Mouse (Mus musculus) cerebellum, postnatal 10 days (tissue): ENCODE data around the gene Plxnc1.

ENCODE experiments used
- DNase-seq, 2 experiments: peaks; one replicate each; pipeline ENCODE4 v3.0.0; 2021; ENCODE audit warnings: mixed read lengths in 2 of 2

Gene Plxnc1

DNA sequence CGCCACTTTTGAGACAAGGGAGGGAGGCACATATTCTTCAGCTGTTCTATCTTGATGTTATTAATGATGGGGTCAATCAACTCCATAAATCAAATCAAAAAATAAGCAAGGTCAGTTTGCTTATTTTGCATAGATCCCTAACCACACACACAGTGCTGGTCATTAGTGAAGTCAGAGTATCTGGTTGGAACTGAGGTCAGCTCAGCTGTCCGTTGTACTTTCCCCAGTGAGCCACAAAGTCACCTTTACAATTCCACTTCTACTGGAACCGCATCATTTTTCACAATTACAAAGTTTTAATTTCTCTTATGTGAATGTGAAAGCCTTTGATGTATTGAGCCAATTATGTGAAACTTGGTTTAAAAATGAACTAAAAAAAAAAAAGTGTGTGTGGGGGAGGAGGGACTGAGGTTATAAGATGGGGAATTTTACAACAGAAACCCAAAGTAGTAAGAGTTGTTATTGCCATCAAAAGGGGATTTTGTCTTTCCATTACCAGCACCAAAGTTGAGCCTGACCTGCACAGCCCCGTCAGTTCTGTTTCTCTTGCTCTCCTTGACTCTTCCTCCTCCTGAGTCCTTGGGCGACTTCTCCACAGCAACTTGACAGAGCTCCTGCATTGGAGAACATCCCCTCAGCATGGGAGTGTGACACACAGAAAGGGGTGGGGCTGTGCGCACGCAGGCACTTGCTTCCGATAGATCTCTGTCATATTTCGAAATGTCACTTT is 80.3 kb downstream of the Plxnc1 start:
- no peak for DNase-seq

DNA sequence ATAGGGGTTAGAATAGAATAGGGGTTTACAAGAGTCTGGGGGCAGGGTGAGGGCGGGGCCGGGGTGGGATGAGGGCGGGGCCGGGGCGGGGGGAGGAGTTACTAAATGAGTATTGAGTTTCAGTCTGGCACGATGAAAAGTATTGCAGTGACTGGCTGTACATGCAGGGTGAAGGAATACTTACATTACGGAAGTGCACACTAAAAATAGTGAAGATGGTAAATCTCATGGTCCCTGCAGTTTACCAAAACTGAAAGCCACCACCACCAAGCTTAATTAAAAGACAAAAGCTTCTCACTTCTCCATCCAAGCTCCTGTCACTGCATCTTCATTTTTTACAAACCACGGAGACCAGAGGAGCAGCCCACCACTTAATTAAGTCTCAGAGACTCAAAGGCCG is 81.4 kb downstream of the Plxnc1 start:
- DNase-seq, result no peak

DNA sequence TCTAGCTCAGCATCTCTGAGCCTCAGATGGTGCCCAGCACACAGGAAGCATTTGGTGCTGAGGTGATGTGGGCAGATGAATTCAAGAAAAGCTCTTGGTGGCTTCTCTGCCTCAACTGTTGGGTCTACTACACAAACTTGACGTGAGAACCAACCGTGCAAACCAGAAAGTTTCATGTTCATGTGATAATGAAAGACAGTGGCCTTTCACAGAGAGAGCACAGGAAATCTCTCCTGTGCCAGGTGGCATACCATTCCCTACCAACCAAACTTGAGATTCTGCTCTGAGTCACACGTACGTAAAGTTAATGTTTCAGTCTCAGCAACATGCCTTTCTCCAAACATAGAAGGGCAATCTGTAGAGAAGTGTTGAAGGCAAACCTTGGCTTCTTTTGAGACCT is 83.8 kb downstream of the Plxnc1 start:
- no peak for DNase-seq

DNA sequence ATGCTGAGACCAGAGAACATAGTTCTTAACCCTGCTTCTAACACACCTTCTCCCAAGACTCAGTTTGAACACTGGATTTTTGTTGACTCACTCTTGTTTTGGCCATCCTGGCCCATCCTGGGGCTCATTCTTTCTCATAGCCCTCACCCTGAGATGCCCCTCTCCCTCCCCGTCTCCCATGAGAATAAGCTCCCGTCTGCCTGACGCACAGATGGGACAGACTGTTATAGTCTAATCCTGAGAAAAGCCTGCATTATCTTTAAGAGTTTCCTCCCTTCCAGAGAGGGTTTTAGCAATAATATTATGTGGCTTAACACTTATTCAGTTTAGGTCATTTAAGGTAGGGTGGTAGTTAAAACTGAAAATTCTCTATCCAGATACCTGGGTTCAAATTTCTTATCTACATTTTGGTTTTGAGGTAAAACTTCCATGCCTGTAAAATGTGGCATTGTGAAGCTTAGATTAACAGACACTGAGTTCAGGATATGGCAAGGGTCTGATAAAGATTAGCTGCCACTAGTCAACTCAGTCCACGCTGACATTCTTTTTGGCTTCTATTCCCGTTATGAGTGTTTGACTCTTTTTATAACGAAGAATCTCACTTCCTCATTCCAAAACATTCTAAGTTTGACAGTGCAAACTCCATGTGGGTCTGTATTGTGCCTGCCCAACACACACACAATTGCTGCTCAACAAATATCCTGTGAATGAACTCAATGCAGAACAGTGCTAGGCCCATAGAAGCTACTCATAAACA is 86.2 kb downstream of the Plxnc1 start:
- DNase-seq, result no peak

DNA sequence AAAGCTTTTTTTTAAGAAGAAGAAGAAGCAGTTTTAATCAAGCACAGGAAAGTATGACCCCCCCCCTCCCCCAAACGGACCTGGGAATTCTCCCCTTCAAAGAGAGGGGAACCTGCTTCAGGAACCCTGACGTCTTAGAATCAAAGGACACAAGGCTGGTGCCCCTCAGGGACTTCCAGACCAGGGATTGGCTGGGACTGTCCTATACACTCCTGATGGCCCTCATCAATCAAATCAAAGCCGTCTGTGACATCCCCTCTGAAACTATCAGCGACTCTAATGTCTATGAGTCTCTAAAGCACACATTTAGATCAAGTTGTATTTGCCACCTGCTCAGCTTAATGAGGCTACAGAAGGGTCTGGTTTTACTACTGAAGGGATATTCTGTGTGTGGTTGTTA is 94.1 kb downstream of the Plxnc1 start:
- DNase-seq, result no peak

DNA sequence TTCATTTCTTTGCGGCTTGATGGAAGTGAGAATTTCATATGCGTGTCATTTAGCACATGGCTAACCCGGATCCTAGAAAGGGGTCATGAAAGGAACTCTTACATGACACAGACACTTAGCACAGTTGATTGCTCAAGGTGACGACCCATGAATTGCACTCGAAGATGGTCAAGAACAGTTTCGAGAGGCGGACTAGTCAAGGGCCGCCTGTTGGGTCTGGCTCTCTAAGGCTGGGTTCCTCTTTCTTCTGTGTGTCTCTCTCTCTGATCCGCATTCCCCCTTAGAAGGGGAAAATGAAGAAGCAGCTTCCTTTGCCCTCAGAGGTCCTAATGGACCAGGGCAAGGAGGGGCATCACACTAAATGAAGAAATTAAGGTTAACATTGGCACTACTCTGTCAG is 94.7 kb downstream of the Plxnc1 start:
- no peak for DNase-seq

DNA sequence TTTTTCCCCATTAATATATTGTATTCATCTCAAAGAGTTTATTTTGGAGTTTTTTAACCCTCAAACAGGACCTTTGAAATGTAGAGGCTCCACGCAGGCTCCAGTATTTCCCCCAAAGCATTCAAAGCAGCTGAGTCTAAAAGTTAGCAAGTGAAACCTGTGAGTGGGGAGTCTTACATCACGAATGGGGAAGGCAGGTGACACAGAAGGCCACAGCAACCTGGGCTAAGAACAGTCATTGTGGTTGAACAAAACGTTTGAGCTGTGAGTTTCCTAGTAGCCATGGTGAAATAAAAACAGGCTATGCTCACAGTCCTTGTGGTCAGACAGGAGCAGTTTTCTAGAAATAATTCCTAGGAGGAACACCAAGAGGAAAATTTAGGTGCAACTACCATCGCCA is 95.3 kb downstream of the Plxnc1 start:
- DNase-seq, result no peak

DNA sequence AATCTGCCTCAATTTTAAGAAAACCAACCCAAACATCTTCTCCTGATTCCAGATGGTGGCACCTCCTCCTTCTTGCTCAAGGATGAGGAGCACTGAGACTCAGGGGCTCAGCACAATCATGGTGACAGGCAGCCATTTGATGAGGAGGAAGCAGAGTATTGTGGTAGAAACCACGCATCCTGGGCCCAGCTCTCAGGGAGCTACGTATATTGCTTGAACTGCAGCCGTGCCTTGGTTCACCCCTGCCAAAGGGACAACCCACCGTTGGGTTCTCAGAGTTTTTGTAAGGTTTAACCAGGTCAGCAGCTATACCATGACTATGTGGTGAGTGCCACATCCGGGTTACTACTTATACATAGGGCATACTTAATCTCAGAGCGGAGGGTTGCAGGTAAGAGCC is 96.3 kb downstream of the Plxnc1 start:
- DNase-seq, result no peak

DNA sequence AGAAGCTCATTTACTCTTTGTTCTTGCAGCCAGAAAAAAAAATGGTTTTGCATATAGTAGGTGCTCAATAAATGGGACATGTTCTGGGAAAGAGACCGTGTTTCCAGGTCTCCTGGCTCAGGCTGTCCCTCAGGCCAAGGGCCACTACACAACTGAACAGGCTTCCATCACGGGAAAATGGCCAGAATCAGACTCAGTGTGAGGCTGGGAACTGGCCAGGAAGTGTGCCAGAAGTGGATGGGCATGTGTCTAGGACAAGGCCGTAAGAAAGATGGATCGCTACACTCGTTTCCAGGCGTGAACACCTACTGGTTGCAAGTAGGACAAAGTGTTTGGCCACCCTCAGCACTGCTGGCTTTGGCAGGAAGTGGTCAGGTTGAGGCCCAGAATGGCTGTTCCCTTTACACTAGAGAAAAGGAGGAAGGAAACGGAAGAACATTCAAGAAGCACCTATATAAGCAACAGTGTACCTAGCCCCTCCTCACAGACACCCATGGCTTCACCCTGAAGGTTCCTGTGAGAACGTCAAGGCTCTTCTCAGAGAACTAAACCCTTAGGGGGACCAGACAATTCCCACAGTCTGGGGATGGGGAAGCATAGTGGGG is 98.0 kb downstream of the Plxnc1 start:
- DNase-seq, result peak; percentile 55 to 63

DNA sequence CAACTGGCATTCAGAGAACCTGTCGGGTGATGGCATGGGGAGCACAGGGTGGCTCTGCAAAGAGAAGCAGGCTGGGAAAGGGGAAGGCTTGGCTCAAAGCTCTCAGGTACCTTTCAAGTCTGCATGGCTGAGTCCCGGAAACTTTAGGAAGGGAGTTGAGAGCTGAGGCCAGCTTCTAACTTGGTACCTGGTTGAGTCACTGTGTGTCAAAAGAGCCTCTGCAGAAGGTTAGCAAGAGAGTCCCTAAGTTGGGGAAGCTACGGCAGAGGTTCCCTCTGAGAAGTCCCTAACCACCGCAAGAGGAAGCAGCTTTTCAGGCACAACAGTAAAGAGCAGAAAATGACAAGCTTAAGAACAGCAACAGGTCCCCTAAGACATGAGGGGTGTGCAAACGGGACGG is 99.9 kb downstream of the Plxnc1 start:
- no peak for DNase-seq

DNA sequence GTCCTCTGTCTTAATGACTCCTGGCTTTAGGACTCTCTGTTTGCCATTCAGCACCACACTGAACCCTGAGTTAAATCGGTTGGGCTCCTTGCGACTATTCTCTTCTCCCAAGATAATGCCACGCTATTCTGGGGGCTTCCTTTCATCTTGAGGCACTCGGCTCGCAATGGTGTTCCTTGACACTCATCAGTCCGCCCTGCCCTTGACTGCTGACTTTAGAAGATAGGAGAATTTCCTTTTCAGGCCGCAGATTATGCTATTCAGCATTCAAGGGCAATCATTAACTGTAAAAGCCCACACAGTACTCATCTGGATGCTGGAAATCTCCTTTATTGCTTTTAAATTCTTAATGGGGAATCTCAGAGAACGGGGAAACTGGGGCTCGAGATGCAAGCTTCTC is 108.8 kb downstream of the Plxnc1 start:
- no peak for DNase-seq

DNA sequence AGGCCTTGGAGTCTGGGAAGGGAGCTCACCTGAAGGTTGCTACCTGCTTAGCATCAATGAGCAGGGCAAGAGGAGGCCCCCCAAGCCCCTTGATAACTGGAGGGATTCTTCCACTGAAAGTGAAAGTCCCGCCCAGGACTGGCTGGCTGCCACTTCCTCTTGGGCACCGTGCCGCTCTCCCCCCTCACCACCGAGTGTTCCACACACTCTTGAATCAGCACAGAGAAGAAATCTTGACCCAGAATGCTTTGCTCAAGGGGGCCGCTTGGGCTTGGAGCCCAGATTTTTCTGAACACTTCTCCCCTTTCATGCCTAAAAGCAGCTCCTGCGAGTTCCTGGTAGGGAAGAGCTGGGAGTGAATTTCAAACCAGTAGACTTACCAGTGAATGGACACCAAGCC is 115.2 kb downstream of the Plxnc1 start:
- peak; percentile 96 for DNase-seq

DNA sequence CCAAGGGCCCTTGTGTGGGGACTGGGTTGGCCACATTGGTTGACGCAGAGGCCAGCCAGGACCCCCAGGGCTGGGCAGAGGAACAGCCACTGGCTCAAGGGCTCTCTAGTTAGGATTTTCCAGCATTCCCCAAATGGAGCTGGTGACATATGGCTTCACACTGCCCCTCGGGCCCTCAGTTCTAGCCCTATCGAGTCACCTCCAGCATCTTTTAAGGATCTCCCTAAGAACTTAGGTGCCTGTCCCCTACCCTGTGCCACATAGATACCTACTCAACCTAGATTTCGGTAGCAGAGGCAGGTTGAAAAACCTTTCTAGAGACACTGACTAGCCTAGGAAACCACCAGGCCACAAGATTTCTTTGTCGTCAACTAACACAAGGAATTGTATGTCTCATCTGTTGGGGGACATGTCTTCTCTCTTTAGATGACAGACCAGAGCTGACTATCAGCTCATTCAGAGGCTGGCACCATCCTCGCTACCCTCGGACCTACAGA is 115.9 kb downstream of the Plxnc1 start:
- DNase-seq, result no peak

DNA sequence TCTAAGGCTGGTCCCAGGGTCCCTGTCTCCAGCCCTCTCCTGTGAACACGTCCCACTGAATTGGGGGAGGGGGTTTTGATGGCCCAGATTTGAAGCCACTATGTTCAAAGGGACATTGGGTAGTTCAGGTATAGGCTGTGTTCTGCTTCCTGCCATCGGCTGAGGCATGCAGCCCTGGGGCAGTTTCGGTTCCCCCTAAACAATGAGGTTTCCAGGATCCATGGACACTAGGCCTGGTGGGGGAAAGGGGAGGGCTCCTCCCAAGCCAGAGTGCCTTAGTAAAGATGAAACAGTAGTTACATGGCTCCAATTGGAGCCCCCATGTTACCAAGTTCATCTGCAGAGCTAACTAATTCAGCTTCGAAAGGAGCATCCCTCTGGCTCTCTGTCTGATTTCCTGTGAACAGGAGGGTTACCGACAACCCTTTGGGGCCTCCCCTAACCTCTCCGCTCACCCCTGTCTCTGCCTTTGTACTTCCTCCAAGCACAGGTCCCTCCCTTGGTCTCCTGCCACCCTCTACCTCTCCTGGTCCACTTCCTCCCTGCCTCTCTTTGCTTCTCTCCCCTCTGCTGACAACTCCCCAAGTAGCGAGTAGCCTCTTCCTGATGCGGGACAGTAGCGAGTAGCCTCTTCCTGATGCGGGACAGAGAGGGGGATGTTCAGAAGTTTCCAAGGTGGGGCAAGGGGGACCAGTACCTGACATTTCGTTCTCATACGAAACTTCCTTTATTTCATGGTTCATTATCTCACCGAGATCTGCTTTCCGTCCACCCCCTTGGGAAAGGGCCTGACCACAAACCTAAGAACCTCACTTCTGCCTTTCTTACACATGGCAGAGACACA is 116.5 kb downstream of the Plxnc1 start:
- DNase-seq, result no peak

DNA sequence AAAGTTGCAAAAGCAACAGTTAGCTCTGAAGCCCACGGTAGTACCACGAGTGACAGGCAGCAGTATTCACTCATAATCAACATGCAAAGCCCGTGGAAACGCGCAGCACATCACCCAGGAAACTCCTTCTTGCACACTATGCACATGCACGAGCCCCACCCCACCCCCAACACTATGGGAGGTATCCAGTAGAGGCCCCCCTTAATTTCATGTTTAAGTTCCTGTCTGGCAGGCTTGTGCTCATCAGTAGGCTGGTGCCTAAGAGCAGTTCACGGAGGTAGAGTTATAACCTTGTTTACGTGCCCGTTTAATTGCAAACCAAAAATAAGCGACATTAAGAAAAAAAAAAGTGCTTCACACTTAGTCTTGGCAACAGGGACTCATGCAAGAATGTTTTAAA is 117.3 kb downstream of the Plxnc1 start:
- DNase-seq, result no peak

DNA sequence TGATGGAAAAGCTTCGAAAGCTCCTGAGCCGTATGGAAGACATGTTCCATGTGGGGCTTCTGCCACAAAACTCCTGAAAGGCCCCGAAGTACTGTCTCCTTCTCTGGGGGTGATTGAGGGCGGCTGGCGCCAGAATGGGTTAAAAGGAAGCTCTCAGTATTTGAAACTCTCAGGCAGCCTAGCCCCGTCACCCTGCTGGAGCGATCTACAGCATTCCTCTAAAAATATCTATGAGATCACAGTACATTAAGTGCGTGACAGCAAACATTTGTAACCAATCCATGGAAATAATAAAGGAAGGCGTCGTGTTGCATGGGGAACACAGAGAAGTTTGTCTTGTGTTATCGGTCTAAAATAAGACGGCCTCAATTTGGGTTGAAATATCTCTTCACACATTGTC is 118.2 kb downstream of the Plxnc1 start:
- no peak for DNase-seq

DNA sequence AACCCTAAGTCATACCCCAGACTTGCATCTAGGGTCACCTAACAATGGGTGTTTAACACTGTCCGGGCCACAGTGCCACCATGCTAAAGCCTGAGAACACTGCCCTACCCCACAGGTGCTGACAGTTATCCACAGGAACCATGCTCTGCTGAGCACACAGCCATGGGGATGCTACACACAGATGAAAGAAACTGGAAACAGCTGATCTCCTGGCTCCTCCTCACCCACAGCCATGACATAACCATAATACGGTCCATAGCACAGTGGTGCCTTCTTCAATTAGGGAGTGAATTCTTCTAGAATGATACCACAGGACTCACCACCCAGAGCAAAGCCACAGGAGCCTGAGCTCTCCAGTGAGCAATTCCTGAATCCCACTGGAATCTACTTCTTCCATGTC is 118.7 kb downstream of the Plxnc1 start:
- DNase-seq, result no peak

DNA sequence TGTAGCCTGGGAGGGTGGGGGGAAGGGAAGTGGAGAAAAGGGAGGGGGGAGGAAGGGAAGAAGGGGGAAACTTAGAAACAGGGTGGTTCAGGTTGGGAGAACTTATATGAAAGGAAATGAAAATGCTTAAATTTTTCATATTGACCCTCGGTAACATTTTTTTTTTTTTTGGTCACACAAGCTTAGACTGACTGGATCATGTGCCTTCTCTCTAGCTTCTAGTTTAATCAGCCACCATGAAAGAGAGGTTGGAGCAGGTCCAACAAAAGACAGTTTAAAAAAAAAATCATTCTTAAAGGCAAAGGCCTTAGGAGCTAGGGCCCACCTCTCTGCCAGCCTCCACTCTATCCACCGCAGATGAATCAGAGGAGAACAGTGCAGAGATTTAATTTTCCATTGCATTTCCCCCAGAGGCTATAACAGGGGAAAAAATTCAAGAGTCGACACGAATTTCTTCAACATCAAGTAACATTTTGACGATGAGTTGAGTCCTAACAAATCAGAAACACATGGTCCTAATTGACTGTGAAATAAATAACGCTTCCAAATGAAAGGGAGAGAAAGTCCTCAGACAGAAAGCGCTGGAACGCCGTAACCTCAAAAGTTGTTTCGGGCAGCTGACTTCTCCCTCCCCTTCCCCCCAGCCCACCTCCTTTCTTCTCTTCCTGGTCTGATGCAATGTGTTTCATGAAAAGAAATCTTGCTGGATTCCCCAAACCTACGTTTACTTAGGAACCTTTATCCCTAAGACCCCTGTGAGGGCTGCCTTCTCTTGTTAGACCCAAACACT is 120.5 kb downstream of the Plxnc1 start:
- no peak for DNase-seq

DNA sequence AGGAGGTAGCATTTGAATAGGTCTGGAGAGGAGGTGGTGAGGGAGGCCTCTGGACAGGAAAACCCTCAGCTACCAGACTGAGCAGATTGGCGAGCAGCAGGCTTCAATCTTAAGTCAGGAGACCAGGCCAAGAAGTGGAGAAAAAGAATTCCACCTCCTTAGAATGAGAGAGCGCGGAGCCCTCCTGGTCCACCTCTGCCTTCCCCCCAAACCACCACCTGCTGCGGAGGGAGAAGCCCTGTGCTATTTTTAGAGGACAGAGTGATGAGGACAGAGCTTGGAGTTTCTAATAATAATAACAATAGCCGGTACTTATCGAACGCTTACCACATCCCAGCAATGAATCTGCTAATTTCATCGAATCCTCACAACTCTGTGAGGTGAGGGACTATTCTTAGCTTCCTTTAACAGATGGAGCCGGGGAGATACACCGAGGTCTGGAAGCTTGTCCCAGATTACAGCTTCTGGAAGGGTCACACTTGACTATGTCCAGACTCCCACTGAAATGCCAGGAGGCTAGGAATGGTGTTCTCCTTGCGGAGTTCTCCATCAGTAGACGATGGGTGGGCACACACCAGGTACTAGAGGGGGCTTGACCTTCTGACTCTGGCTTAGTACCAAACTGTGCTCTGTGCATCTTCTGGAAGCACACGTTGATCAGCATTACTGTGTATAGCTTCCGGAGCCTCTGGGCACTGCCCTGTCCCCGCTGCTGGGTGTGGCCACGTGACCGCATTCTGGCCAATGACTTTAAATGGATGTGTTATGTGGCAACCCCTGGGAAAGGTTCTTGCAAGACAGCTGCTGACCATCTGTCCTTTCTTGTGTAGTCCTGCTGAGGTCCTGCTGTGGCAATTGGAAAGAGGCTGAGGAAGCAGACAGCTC is 125.6 kb downstream of the Plxnc1 start:
- DNase-seq, result peak; percentile 54 to 62

DNA sequence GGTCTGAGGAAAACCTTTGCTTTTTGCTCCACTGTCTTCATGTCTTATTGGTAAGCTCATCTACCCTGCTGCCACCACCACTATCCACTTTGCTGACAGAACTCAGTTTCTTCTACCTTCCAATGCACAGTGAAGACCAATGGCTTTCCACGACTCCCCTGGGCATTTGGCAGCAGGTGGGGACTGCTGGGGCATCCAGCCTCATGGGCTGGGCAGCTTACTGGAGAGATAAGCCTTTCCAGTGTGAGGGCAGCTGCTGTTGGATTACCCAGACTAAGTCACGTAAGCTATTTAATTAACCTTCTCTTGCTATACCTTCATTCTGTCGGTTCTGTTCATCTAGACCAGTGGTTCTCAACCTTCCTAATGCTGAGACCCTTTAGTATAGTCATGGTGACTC is 126.5 kb downstream of the Plxnc1 start:
- DNase-seq, result no peak
